Comparison of ENCODE assay signal across 9 mouse cellular contexts in the genomic region with DNA sequence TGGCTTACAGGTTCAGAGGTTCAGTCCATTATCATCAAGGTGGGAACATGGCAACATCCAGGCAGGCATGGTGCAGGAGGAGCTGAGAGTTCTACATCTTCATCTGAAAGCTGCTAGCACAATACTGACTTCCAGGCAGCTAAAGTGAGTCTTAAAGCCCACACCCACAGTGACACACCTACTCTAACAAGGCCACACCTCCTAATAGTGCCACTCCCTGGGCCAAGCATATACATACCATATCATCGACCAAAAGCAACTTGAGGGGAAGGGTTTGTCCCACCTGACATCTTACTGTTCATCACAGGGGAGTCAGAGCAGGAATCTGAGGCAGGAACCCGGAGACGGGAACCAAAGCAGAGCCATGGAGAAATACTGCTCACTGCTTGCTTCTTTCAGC. TPM values are rescaled to one million over a fixed set of nuclear protein-coding genes. Genes with fewer than 3 reads are reported as not detected.
DNase-seq lines count a peak whose midpoint lies in the region; ATAC-seq and TF ChIP-seq lines count a peak whose summit lies in the region.
"Not testable (repeated sequence)": the region's sequence is repeated elsewhere in the genome, so short reads cannot be mapped to it uniquely, and the experiment has no call there.
"Had no signal": no experiment of that assay in that cellular context is flagged by ENCODE, and none has a peak within 500 bp of the region (broad histone marks: within the 10 kb centered on the region; RNA-seq: fewer than 3 reads in every experiment).

No protein-coding gene starts in this region.

- peak; percentile 85 for ATAC-seq in liver, embryonic 13.5 days (ENCODE audit: low read depth)
- peak; percentile 88 for ATAC-seq in liver, embryonic 15.5 days (ENCODE audit: insufficient read depth)
- ATAC-seq in liver, postnatal 0 days, result peak; percentile 81

- not testable (repeated sequence) for H3K27ac ChIP-seq in bone marrow, adult 2 months (ENCODE audit: control insufficient read depth, insufficient read depth, low read depth, low read length, poor library complexity); liver, postnatal 0 days (ENCODE audit: low read depth)
- H3K27ac ChIP-seq in liver, embryonic 13.5 days, result peak overlapping the region; percentile 83
- peak overlapping the region; percentile 71 for H3K27ac ChIP-seq in liver, embryonic 15.5 days (replicated peaks)

- peak overlapping the region; percentile 63 for H3K4me2 ChIP-seq in liver, embryonic 13.5 days
- peak overlapping the region; percentile 58 for H3K4me2 ChIP-seq in liver, embryonic 15.5 days
- peak overlapping the region; percentile 42 for H3K4me2 ChIP-seq in liver, postnatal 0 days (ENCODE audit: low read depth, low read length)

- not testable (repeated sequence) for H3K9me3 ChIP-seq in erythroblast, embryonic 14.5 days (ENCODE audit: control insufficient read depth, low read length); liver, embryonic 13.5 days (replicated peaks); liver, embryonic 15.5 days (replicated peaks); liver, postnatal 0 days (ENCODE audit: low read length)

- H3K27me3 ChIP-seq in erythroblast, embryonic 14.5 days (ENCODE audit: control insufficient read depth), result peaks cover 20% of the 10 kb centered on the region
- H3K27me3 ChIP-seq in liver, embryonic 13.5 days, result peaks cover 22% of the 10 kb centered on the region
- peaks cover 28% of the 10 kb centered on the region for H3K27me3 ChIP-seq in liver, embryonic 15.5 days
- not testable (repeated sequence) for H3K27me3 ChIP-seq in liver, postnatal 0 days (ENCODE audit: insufficient read depth, low read length)

- not testable (repeated sequence) for TF ChIP-seq CTCF in bone marrow, adult 2 months (IDR thresholded peaks at IDR 0.05; ENCODE audit: control insufficient read depth, insufficient read depth, low read length); liver, postnatal 0 days (IDR thresholded peaks at IDR 0.05; ENCODE audit: low read depth)

- not testable (repeated sequence) for H3K36me3 ChIP-seq in erythroblast, embryonic 14.5 days (ENCODE audit: control insufficient read depth); liver, embryonic 13.5 days; liver, embryonic 15.5 days (replicated peaks); liver, postnatal 0 days (replicated peaks; ENCODE audit: insufficient read depth, low read length)

- TF ChIP-seq EP300 in liver, postnatal 0 days (IDR thresholded peaks at IDR 0.05; ENCODE audit: low read depth), result not testable (repeated sequence)

- not testable (repeated sequence) for H3K4me1 ChIP-seq in bone marrow, adult 2 months (ENCODE audit: control insufficient read depth, insufficient read depth, low read length); liver, postnatal 0 days (ENCODE audit: insufficient read depth)
- peaks cover 43% of the 10 kb centered on the region for H3K4me1 ChIP-seq in erythroblast, embryonic 14.5 days (ENCODE audit: control insufficient read depth)
- H3K4me1 ChIP-seq in liver, embryonic 13.5 days (replicated peaks), result peaks cover 34% of the 10 kb centered on the region
- peaks cover 33% of the 10 kb centered on the region for H3K4me1 ChIP-seq in liver, embryonic 15.5 days (replicated peaks)

- H3K4me3 ChIP-seq in bone marrow, adult 2 months (replicated peaks; ENCODE audit: control insufficient read depth, low read depth, low read length), result peak overlapping the region; percentile 38
- peak overlapping the region; percentile 61 for H3K4me3 ChIP-seq in erythroblast, embryonic 14.5 days (replicated peaks)
- peak overlapping the region; percentile 44 for H3K4me3 ChIP-seq in liver, embryonic 13.5 days (replicated peaks)
- H3K4me3 ChIP-seq in liver, embryonic 15.5 days (replicated peaks), result peak overlapping the region; percentile 44
- H3K4me3 ChIP-seq in liver, postnatal 0 days (ENCODE audit: low read depth, low read length), result not testable (repeated sequence)

- 74% methylated on average over 3 of the region's 3 CpGs for WGBS in bone marrow, adult 2 months
- 62% methylated on average over 3 of the region's 3 CpGs for WGBS in liver, embryonic 13.5 days (ENCODE audit: insufficient replicate concordance)
- WGBS in liver, embryonic 15.5 days (ENCODE audit: insufficient replicate concordance), result 63% methylated on average over 3 of the region's 3 CpGs
- 74% methylated on average over 3 of the region's 3 CpGs for WGBS in liver, postnatal 0 days (ENCODE audit: insufficient replicate concordance)

- not testable (repeated sequence) for TF ChIP-seq POLR2A in bone marrow, adult 2 months (IDR thresholded peaks at IDR 0.05; ENCODE audit: borderline replicate concordance, control insufficient read depth, low read depth, low read length)

- DNase-seq in liver, result peak; percentile 39
- DNase-seq in liver, embryonic 13.5 days, result peak; percentile 35
- DNase-seq in liver, postnatal 0 days, result not testable (repeated sequence)

- peak overlapping the region; percentile 65 for H3K9ac ChIP-seq in liver, embryonic 13.5 days
- peak overlapping the region; percentile 35 for H3K9ac ChIP-seq in liver, embryonic 15.5 days
- not testable (repeated sequence) for H3K9ac ChIP-seq in liver, postnatal 0 days (replicated peaks)

RNA-seq across cellular contexts. Expression of gene Gm266, which starts 22.8 kb away (rescaled TPM):
- not detected in 2 replicates for polyA plus RNA-seq in bone marrow, adult 2 months (2011; ENCODE audit: insufficient read depth, insufficient read length, low replicate concordance, missing spikeins)
- polyA plus RNA-seq in erythroblast, embryonic 14.5 days (2012), result not detected in 2 replicates
- polyA plus RNA-seq in liver, embryonic 13.5 days (2015; fragmentation: Nextera tagmentation; extraction: Ambion mirVana), result 0.76 and 1.0 TPM in 2 replicates
- polyA plus RNA-seq in liver, embryonic 15.5 days (2015; fragmentation: Nextera tagmentation; extraction: Ambion mirVana), result 0.56 and 0.62 TPM in 2 replicates
- 0.49 and 0.54 TPM in 2 replicates for polyA plus RNA-seq in liver, postnatal 0 days (2015; fragmentation: Nextera tagmentation; extraction: Ambion mirVana)
- polyA plus RNA-seq: activated CD4-positive, CD25-positive, alpha-beta regulatory T cell, adult 4 months; CD4-positive, CD25-positive, alpha-beta regulatory T cell, adult 4 months; G1E had no signal

RNA-seq across cellular contexts. Expression of gene Eif5, which starts 29.4 kb away (rescaled TPM):
- 247 and 257 TPM in 2 replicates for polyA plus RNA-seq in bone marrow, adult 2 months (2011; ENCODE audit: insufficient read depth, insufficient read length, low replicate concordance, missing spikeins)
- polyA plus RNA-seq in erythroblast, embryonic 14.5 days (2012), result 16.6 and 23.0 TPM in 2 replicates
- polyA plus RNA-seq in liver, embryonic 13.5 days (2015; fragmentation: Nextera tagmentation; extraction: Ambion mirVana), result 677 and 738 TPM in 2 replicates
- 499 and 578 TPM in 2 replicates for polyA plus RNA-seq in liver, embryonic 15.5 days (2015; fragmentation: Nextera tagmentation; extraction: Ambion mirVana)
- 520 and 559 TPM in 2 replicates for polyA plus RNA-seq in liver, postnatal 0 days (2015; fragmentation: Nextera tagmentation; extraction: Ambion mirVana)

Comparison
In these comparisons a context has a peak if more than half of its experiments do, and no peak if none do; other contexts are left out.
1. RNA of gene Eif5, which starts 29.4 kb away (polyA plus RNA-seq): 677 to 738 TPM in liver, embryonic 13.5 days, 499 to 578 TPM in liver, embryonic 15.5 days, 520 to 559 TPM in liver, postnatal 0 days and 247 to 257 TPM in bone marrow, adult 2 months; 16.6 to 23.0 TPM in erythroblast, embryonic 14.5 days; every median in the first group is over 10 times any median in the second.
2. Peak in every context shown above with its lines, with median percentiles within 50 percentile points of each other: ATAC-seq and H3K4me2 ChIP-seq.